Mouse (Mus musculus): Measurements from ENCODE around the gene Dab2ip.

Gene Dab2ip

DNA sequence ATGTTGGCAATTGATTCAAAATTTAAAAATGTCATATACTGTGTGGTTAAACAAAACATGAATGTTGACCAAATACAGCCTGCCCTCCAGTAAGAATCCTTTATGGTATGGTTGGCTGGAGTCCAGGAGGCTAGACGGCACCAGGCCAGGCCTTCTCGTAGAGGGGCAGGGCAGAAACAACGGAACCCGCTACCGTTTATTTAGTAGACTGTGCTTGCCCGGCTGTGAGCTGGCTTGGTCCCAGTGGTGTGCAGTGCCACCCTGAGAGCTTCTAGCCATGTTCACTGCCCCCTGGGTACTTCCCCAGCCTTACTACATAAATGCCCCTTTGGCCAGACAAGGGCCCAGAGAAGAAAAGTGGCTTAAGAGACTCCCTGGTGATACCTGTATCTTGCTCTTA, 122.8 kb downstream of the Dab2ip start:
- no peak for DNase-seq (ENCODE audit: low spot score in 2 of 2)

DNA sequence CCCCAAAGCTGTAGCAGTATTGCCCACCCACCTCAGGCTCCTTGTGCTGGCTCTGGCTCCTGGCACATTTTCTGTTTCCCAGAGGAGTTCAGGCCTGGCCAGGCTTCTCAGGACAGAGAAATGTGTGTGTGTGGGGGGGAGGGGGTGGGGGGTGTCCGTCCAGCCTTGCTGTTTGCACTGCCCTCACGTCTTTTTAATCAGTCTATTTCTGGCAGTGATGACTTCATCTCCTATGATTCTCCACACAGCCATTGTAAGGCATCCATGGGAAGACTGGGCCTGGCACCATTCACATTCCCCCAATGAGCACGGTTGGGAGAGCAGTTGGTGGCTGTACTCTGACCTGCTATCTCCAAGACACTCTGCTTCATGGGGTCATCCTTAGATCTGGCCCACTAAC, 125.9 kb downstream of the Dab2ip start:
- DNase-seq (ENCODE audit: low spot score in 2 of 2), result no peak

DNA sequence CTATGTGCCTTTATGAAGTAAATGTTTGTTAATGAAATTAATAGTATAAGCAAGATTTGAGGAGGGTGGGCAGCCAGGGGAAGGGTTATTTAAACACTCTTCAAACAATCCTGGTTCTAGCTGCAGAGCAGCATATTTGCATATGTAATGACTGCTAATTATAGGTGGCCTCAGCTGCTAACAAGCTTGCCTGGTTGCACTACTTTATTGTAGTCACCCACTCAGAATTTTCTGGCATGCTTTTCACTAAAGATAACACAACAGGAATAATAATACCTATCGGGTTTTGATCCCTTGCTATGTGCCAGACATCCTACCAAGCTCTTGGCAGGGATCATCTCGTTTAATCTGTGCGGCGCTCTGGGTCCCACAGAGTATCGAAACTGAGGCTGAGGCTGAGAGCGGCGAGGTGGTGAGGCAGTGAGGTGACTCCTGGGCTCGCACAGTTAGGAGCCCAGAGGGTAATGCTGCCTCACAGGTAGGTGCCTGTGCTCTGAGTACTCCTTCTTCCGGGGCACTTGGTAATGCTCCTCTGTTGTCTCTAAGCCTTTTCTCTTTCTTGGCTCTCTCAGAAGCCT, 126.8 kb downstream of the Dab2ip start:
- DNase-seq (ENCODE audit: low spot score in 2 of 2), result no peak

GRCm38 (mm10) chr2:35686104-35686503, 128.0 kb downstream of the Dab2ip start:
- DNase-seq (ENCODE audit: low spot score in 2 of 2), result no peak

DNA sequence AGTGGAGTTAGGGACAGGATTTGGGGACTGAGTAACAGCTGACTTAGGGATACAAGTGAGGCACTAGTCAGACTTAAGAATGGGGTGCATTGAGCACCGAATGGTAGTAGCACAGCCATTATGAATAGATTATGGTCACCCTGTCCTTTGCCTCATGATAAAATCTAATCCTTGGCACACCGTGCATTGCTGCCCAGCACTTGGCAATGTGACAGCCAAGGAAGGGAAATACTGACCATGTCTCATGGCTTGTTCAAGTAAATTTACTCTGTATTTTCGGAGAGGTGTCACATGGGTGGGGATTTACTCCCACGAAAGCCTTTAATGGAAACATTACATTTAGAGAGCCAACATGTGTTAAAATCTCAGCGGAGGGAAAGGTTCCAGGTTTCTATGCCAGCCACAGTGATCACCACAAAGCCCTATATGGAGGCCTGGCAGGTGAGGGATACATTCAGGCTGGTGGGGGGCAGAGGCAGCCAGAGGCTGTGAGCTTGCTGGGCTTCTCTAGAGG, 129.5 kb downstream of the Dab2ip start:
- DNase-seq (ENCODE audit: low spot score in 2 of 2), result no peak

DNA sequence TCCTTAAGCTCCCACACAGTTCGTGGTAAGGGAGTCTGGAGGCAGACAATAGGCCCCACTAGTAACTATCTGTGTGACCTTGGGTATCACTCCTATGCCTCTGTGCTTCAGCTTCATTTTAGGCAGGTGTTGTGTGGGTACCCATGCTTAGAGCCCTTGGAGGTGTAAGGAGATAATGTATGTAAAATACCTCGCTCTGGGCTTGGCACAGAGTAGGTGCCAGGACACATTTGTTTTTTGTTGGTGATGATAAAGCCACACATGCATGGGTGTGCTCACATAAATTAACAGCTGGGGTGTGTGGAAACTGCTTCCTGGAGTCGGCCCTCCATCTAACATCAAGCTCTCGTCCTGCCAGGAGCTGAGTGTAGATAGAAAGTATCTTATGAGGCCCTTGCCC, 130.1 kb downstream of the Dab2ip start:
- no peak for DNase-seq (ENCODE audit: low spot score in 2 of 2)

DNA sequence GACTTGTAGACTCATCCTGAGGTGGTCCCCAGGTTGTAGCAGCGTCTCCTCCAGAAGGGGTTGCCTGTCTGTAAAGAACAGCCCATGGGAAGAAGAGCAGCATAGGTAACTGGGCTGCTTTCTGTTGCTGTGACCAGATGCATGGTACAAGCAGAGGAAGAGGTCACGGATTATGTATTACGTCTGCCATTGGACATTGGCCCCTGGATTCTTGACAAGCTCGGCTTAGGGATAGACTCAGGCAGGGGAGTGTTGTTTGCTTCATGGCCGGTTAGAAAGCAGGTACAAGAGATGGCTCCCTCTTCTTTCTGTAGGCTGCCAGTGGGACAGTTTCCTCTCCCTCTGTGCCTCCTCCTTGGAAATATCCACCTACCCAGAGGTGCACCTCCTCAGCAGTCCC, 130.5 kb downstream of the Dab2ip start:
- DNase-seq (ENCODE audit: low spot score in 2 of 2), result no peak

- DNase-seq (ENCODE audit: low spot score in 2 of 2), result no peak
Measured at GRCm38 (mm10) chr2:35689881-35690280, 131.8 kb downstream of the Dab2ip start.

- no peak for DNase-seq (ENCODE audit: low spot score in 2 of 2)
Measured at GRCm38 (mm10) chr2:35691257-35692049, 133.4 kb downstream of the Dab2ip start.

GRCm38 (mm10) chr2:35692272-35692900, 134.3 kb downstream of the Dab2ip start:
- DNase-seq (ENCODE audit: low spot score in 2 of 2), result no peak

DNA sequence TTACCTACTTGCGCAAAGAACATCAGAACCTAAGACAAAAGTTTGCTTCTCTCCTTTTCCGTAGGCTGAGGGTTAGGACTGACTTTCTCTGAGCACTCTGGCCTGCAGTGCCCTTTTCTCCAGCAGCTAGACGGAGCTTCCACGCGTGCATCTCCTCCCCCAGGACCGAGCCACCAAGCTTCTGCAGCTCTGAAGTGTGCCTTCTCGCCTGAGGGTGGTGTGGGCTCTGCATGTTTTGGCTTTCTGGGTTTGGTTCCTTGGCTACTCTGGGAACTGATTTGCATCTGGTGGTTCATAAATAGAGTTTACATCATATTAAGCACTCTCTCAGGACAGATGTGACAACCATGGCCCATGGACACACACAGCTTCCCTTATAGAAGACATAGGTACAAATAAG, 135.0 kb downstream of the Dab2ip start:
- DNase-seq (ENCODE audit: low spot score in 2 of 2), result no peak

DNA sequence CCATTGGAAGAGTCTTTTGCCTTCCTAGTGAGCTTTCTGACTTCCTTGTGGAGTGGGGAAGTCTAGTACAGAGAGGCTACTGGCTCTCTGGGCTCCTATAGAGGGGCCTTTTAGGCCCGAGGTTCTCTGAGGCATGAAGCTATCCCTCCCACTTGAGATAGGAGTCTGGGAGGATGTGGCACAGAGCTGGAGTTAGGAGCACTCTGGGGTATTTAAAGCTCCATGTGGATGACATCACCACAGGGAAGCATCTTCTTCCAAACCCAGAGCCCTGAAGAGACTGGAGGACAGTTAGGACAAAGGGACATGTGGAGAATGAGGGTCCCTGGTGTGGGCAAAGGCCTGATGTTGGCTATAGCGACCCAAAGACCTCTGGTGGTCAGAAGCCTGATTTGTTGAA, 136.0 kb downstream of the Dab2ip start:
- no peak for DNase-seq (ENCODE audit: low spot score in 2 of 2)

DNA sequence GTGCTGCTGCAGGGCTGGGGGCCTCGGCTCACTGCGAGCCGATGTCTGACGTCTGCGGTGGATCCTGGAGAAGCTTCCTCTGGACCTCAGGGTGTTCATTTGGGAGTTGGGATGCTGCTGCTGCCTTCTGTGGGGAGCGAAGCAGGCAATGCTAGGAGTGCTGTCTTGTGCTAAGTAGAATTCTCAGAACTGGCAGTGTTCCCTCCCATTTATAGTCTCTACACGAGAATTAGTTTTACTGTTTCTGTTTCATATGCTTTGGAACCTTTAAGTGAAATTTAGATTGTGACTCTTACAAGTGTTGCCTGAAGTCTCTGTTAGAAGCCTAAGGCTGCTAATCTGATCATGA, 138.1 kb downstream of the Dab2ip start:
- no peak for DNase-seq (ENCODE audit: low spot score in 2 of 2)

DNA sequence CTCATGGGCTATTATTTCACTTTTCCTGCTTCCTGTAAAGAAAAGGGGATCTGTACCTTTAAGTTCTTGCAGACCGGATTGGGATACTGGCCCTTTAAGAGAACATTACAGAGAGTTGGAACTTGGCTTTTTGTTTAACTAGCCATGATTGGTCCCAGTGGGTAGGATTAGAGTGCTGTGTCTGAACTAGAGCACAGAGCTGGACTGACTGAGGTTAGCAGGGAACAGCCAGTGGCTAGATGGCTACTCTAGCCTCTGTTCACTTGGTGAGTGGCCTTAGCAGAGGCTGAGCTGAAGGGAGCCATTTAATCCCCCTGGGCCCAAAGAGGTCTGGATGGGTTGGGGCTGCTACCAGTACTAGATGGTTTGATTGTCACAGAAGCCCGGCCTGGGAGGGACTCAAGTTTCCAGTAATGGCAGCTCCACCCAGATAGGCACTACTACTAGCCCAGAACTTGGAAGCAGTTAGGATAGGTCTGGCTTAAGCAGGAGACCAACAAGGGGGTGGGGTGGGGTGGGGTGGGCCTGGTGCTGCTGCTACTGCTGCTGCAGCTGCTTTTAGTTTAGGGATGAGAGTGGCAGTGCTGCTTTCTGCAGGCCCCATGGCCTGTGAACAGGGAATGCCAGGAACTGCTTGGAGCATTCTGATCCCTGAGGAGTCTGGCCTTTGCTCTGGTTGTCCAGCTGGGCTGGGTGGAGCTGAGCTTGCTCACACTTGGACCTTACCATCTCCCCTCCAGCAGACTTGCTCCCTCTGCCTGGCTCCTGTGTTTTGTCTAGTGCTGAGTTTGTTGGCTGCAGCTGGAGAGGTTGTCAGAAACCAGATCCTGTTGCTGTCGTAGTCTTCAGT, 138.7 kb downstream of the Dab2ip start:
- no peak for DNase-seq (ENCODE audit: low spot score in 2 of 2)

DNA sequence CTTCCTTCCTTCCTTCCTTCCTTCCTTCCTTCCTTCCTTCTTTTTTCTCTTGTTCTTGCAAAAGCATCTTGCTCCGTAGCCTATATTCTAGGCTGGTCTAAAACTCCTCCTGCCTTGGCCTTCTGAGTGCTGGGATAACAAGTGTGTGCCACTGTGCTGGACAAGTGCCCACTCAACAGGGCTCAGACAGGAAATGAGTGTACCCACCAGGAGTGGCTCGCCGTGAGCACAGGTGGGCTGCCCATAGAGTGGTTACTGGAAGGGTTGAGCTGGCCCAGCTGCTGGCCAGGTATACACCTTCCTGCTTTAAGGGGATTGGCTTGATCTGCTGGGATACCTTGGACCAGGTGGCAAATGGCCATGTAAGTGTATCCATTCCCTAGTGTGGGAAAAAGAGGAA, 139.7 kb downstream of the Dab2ip start:
- no peak for DNase-seq (ENCODE audit: low spot score in 2 of 2)

DNA sequence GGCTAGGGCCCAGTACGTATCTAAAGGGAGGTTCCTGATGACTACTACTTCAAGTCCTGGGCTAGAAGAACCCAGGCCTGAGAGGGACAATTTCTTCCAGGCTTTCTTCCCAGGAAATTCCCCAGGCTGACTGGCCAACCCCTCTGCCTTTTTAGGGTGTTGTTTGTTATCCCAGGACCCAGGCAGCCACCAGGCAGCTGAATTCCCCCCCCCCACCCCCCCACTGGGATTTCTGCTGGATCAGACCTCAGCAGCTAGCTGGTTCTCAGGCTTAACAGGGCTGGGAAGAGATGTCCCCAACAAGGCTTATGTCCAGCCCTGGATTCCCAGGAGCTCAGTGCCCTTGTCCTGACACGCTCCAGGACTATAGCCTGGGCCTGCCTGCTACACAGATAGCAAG, 142.9 kb downstream of the Dab2ip start:
- DNase-seq (ENCODE audit: low spot score in 2 of 2), result no peak

DNA sequence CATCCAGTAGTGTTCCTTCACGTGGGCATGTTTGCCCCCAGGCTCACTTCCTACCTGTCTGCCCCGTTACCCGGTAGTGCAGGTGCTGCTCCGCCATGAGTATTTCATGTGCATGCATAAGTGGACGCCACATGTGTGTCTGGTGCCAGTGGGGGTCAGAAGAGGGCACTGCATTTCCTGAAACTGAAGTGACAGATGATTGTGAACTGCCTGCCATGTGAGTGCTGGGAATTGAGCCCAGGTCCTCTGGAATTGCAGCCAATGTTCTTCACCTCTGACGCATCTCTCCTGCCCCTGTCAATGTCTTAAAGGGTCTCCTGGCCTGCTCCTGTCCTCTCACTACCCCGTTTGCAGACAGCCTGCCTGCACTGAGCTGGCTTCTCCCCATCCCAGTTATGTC, 143.9 kb downstream of the Dab2ip start:
- no peak for DNase-seq (ENCODE audit: low spot score in 2 of 2)

DNA sequence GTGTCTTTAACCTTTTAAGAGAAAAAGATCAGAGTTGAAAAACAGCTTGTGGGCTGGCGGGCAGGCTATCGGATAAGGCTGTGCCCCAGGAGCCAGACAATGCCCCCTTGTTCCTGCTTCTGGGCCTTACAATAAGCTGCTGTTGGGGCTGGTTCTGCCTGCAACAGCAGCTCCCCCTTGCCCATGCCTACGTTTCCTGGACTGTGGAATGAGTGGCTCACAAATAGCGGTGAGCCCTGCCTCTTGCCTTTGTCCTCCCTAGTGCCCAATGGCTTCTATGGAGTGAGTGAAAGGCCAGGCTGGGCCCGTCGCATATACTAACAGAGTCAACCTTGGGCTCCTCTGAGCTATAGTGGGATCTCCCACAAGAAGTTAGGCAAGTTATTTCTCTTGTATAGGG, 144.5 kb downstream of the Dab2ip start:
- DNase-seq (ENCODE audit: low spot score in 2 of 2), result no peak

DNA sequence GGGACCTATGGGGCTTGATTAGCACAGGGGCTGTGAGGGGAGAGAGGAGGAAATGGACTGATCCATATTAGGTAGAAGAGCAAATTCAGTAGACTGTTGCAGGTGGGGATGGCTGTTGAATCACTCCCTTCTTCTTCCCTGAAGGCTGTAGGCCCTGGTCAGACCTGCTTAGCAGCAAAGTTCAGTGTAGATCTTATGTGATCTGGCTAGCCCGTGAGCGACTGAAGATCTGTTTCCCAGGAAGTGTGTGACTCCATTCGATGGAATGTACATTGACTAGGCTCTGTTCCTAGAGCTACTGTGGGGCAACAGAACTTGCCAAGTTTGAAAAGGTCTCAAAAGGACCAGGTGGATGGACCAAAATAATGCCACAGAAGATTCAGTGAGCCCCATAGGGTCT, 145.2 kb downstream of the Dab2ip start:
- no peak for DNase-seq (ENCODE audit: low spot score in 2 of 2)

DNA sequence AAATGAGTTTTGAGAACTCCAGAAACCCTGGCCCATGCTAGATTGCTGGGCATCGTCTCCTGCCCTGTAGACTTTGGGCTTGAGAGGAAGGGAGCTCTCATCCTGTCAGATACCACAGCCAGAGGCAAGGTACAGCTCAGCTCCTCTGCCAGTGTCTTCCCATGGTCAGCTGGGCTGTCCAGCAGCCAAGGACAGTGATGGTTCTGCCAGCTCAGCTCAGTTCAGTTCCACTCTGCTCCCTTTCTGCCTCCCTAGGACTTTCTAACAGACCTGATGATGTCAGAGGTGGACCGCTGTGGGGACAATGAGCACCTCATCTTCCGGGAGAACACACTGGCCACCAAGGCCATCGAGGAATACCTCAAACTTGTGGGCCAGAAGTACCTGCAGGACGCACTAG, 154.5 kb downstream of the Dab2ip start:
- DNase-seq (ENCODE audit: low spot score in 2 of 2), result no peak

- no peak for DNase-seq (ENCODE audit: low spot score in 2 of 2)
Measured at GRCm38 (mm10) chr2:35713460-35713859, 155.4 kb downstream of the Dab2ip start.

DNA sequence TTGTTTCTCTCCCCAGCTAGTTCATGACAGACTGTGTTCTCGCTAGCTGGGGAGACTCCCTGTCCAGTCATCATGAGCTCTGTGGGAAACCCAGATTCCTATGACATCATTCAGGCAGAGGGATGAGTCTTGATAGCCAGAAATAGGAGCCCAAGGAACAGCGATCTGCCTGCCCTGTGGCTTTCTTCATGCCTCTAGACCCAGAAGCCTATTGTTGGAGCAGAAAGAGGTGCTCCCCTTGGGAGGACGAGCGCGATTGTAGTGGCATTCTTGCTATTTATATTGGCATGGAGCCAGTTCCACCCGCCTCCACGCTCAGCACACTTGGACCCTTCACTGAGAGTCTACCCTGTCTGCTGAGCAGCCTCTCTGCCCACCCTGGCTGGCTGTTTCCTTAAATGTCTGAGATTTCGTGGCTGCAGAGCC, 156.7 kb downstream of the Dab2ip start:
- DNase-seq (ENCODE audit: low spot score in 2 of 2), result no peak
